Mouse (Mus musculus) embryonic facial prominence, embryonic 15.5 days (tissue): Measurements from ENCODE around the gene Wnk1. TPM values are rescaled to one million over a fixed set of nuclear protein-coding genes. Genes with fewer than 3 reads are reported as not detected.
A peak's percentile ranks its signal among the peaks of the same experiment; 100 is the strongest.
"Not testable (repeated sequence)": the region's sequence is repeated elsewhere in the genome, so short reads cannot be mapped to it uniquely, and the experiment has no call there.

ENCODE experiments used
- ATAC-seq: fragments of 200-750 bp; cut with Nextera tagmentation; 2 replicates; pipeline ENCODE4 v1.8.0; 2017; ENCODE audit warnings: low read depth, moderate TSS enrichment; ENCODE audit not compliant: insufficient number of reproducible peaks, low FRiP score, low TSS enrichment
- H3K27ac ChIP-seq: fragments of 300-500 bp; sonication (generic); replicated peaks from 2 replicates; pipeline ENCODE4 v1.5.1; 2015; ENCODE audit warnings: mild to moderate bottlenecking, inconsistent platforms
- H3K27me3 ChIP-seq: fragments of 300-500 bp; sonication (generic); 2 replicates; pipeline ENCODE4 v1.6.1; 2015; ENCODE audit warnings: inconsistent platforms
- H3K36me3 ChIP-seq: fragments of 300-500 bp; sonication (generic); 2 replicates; pipeline ENCODE4 v1.6.1; 2015; ENCODE audit warnings: mild to moderate bottlenecking, inconsistent platforms
- H3K4me1 ChIP-seq: fragments of 300-500 bp; sonication (generic); 2 replicates; pipeline ENCODE4 v1.6.1; 2015; ENCODE audit warnings: inconsistent platforms
- H3K4me2 ChIP-seq: fragments of 300-500 bp; sonication (generic); replicated peaks from 2 replicates; pipeline ENCODE4 v1.6.1; 2015; ENCODE audit warnings: mild to moderate bottlenecking, inconsistent platforms
- H3K4me3 ChIP-seq: fragments of 300-500 bp; sonication (generic); replicated peaks from 2 replicates; pipeline ENCODE4 v1.5.1; 2015; ENCODE audit warnings: mild to moderate bottlenecking, inconsistent platforms
- H3K9ac ChIP-seq: fragments of 300-500 bp; sonication (generic); 2 replicates; pipeline ENCODE4 v1.6.1; 2015; ENCODE audit warnings: inconsistent platforms
- H3K9me3 ChIP-seq: fragments of 300-500 bp; sonication (generic); replicated peaks from 2 replicates; pipeline ENCODE4 v1.6.1; 2016; ENCODE audit warnings: inconsistent platforms
- WGBS: fragments of 180-500 bp; shearing (Covaris S2); methylation state at CpG from one replicate; pipeline ENCODE4 v1.1.7; 2015; 5-methylcytosine and 5-hydroxymethylcytosine counted together
- polyA plus RNA-seq: library from polyadenylated mRNA; unstranded; fragments of >200 nt; fragmentation: Nextera tagmentation; extraction: Ambion mirVana; gene quantifications from 2 replicates; pipeline ENCODE4 v1.2.1, GENCODE M21; 2015

Wnk1 gene
- 67.1 and 70.6 TPM in 2 replicates for polyA plus RNA-seq

GRCm38 (mm10) chr6:120038366-120039255 is at the start of gene Wnk1:
Gene Wnk1 (minus strand): TSS chr6:120038672.
- Histone ChIP-seq H3K4me3 (peak within 1 kb of the TSS; percentile 85), H3K27me3 (no peaks in the 10 kb centered on the region), H3K4me1 (peaks cover 8% of the 10 kb centered on the region), H3K9me3 (no peaks in the 10 kb centered on the region), H3K4me2 (peak within 1 kb of the TSS; percentile 91), H3K9ac (peak within 1 kb of the TSS; percentile 57), H3K27ac (peak within 1 kb of the TSS; percentile 99), H3K36me3 (no peaks in the 10 kb centered on the region)
- under 1% methylated on average over 58 of the region's 59 CpGs for WGBS
- ATAC-seq = peak; percentile 96

GRCm38 (mm10) chr6:120087041-120087440 is 48.6 kb upstream of the Wnk1 start:
- 86% methylated on average over 8 of the region's 8 CpGs for WGBS
- H3K27me3 ChIP-seq, H3K9me3 ChIP-seq, H3K27ac ChIP-seq, ATAC-seq, H3K4me1 ChIP-seq, H3K36me3 ChIP-seq, H3K9ac ChIP-seq, H3K4me3 ChIP-seq, H3K4me2 ChIP-seq: not testable (repeated sequence)

- Histone ChIP-seq H3K27me3 (no peaks in the 10 kb centered on the region), H3K9me3 (no peaks in the 10 kb centered on the region), H3K4me2 (no peak overlapping the region), H3K9ac (no peak overlapping the region), H3K4me3 (no peak overlapping the region), H3K36me3 (no peaks in the 10 kb centered on the region), H3K27ac (no peak overlapping the region), H3K4me1 (0 out of 2 replicates have a peak, but pooled peaks cover 4% of the 10 kb centered on the region)
- ATAC-seq = no peak
- 73% methylated on average over 3 of the region's 3 CpGs for WGBS
These were observed 47.4 kb upstream of the Wnk1 start for GRCm38 (mm10) chr6:120085832-120086231.

- H3K36me3 ChIP-seq = no peaks in the 10 kb centered on the region
- H3K4me1 ChIP-seq = 0 out of 2 replicates have a peak, but pooled peaks cover 4% of the 10 kb centered on the region
- WGBS = 92% methylated on average over 2 of the region's 2 CpGs
- H3K27me3 ChIP-seq = no peaks in the 10 kb centered on the region
- no peaks in the 10 kb centered on the region for H3K9me3 ChIP-seq
- H3K9ac ChIP-seq = no peak overlapping the region
- no peak for ATAC-seq
- H3K27ac ChIP-seq = no peak overlapping the region
- H3K4me2 ChIP-seq = no peak overlapping the region
- H3K4me3 ChIP-seq = no peak overlapping the region
These were observed 46.5 kb upstream of the Wnk1 start for GRCm38 (mm10) chr6:120084983-120085382.

- H3K27me3 ChIP-seq = no peaks in the 10 kb centered on the region
- H3K4me1 ChIP-seq = 0 out of 2 replicates have a peak, but pooled peaks cover 4% of the 10 kb centered on the region
- WGBS = 55% methylated on average over 6 of the region's 6 CpGs
- H3K27ac ChIP-seq = no peak overlapping the region
- no peak overlapping the region for H3K9ac ChIP-seq
- no peak overlapping the region for H3K4me3 ChIP-seq
- H3K4me2 ChIP-seq = no peak overlapping the region
- no peak for ATAC-seq
- no peaks in the 10 kb centered on the region for H3K9me3 ChIP-seq
- H3K36me3 ChIP-seq = no peaks in the 10 kb centered on the region
These were observed 45.0 kb upstream of the Wnk1 start for GRCm38 (mm10) chr6:120083442-120083841.

- Histone ChIP-seq H3K9me3 (no peaks in the 10 kb centered on the region), H3K27me3 (no peaks in the 10 kb centered on the region), H3K4me3 (no peak overlapping the region), H3K9ac (no peak overlapping the region), H3K27ac (no peak overlapping the region), H3K36me3 (no peaks in the 10 kb centered on the region), H3K4me1 (0 out of 2 replicates have a peak, but pooled peaks cover 4% of the 10 kb centered on the region), H3K4me2 (no peak overlapping the region)
- WGBS = 74% methylated on average over 8 of the region's 8 CpGs
- no peak for ATAC-seq
These were observed 44.5 kb upstream of the Wnk1 start for GRCm38 (mm10) chr6:120082951-120083411.

GRCm38 (mm10) chr6:120082251-120082950 is 43.9 kb upstream of the Wnk1 start:
- H3K4me2 ChIP-seq = no peak overlapping the region
- no peak overlapping the region for H3K4me3 ChIP-seq
- 87% methylated on average over 6 of the region's 6 CpGs for WGBS
- 0 out of 2 replicates have a peak, but pooled peaks cover 4% of the 10 kb centered on the region for H3K4me1 ChIP-seq
- no peak overlapping the region for H3K27ac ChIP-seq
- H3K36me3 ChIP-seq = no peaks in the 10 kb centered on the region
- no peak for ATAC-seq
- no peaks in the 10 kb centered on the region for H3K27me3 ChIP-seq
- no peaks in the 10 kb centered on the region for H3K9me3 ChIP-seq
- no peak overlapping the region for H3K9ac ChIP-seq

GRCm38 (mm10) chr6:120081516-120081915 is 43.0 kb upstream of the Wnk1 start:
- Histone ChIP-seq H3K9ac (no peak overlapping the region), H3K27ac (no peak overlapping the region), H3K36me3 (no peaks in the 10 kb centered on the region), H3K27me3 (no peaks in the 10 kb centered on the region), H3K4me3 (no peak overlapping the region), H3K9me3 (no peaks in the 10 kb centered on the region), H3K4me1 (0 out of 2 replicates have a peak, but pooled peaks cover 4% of the 10 kb centered on the region), H3K4me2 (no peak overlapping the region)
- ATAC-seq = no peak
- 71% methylated on average over 4 of the region's 4 CpGs for WGBS

- no peak for ATAC-seq
- 89% methylated on average over 10 of the region's 10 CpGs for WGBS
- no peaks in the 10 kb centered on the region for H3K36me3 ChIP-seq
- H3K4me2 ChIP-seq = no peak overlapping the region
- no peaks in the 10 kb centered on the region for H3K9me3 ChIP-seq
- 0 out of 2 replicates have a peak, but pooled peaks cover 4% of the 10 kb centered on the region for H3K4me1 ChIP-seq
- H3K4me3 ChIP-seq = no peak overlapping the region
- no peak overlapping the region for H3K9ac ChIP-seq
- H3K27ac ChIP-seq = no peak overlapping the region
- H3K27me3 ChIP-seq = no peaks in the 10 kb centered on the region
These were observed 41.1 kb upstream of the Wnk1 start for GRCm38 (mm10) chr6:120079547-120079946.

GRCm38 (mm10) chr6:120076619-120077450 is 38.4 kb upstream of the Wnk1 start:
- Histone ChIP-seq H3K4me1 (no peaks in the 10 kb centered on the region), H3K27me3 (no peaks in the 10 kb centered on the region), H3K9ac (no peak overlapping the region), H3K4me3 (no peak overlapping the region), H3K27ac (no peak overlapping the region), H3K9me3 (no peaks in the 10 kb centered on the region), H3K4me2 (no peak overlapping the region), H3K36me3 (no peaks in the 10 kb centered on the region)
- ATAC-seq = no peak
- 80% methylated on average over 6 of the region's 6 CpGs for WGBS
